ENCODE assay signal across 8 mouse cellular contexts in genomic region chr4:132922558-132923008, GRCm38 (mm10). TPM values are rescaled to one million over a fixed set of nuclear protein-coding genes. Genes with fewer than 3 reads are reported as not detected.
DNase-seq lines count a peak whose midpoint lies in the region; ATAC-seq and TF ChIP-seq lines count a peak whose summit lies in the region.

Gene Fam76a, minus strand, starts transcription at chr4:132922558.

- peak within 1 kb of the TSS; percentile 74 for H3K4me3 ChIP-seq in C2C12 (ENCODE audit: insufficient read depth, poor library complexity, severe bottlenecking)
- H3K4me3 ChIP-seq in erythroblast, embryonic 14.5 days (replicated peaks): peak within 1 kb of the TSS; percentile 95
- peak within 1 kb of the TSS; percentile 98 for H3K4me3 ChIP-seq in heart, embryonic 11.5 days (ENCODE audit: low read depth, low read length)
- peak within 1 kb of the TSS; percentile 96 for H3K4me3 ChIP-seq in kidney, embryonic 16.5 days (ENCODE audit: low read length)
- H3K4me3 ChIP-seq in liver, adult 2 months (ENCODE audit: insufficient read depth, low read depth, low read length): peak within 1 kb of the TSS; percentile 93
- peak within 1 kb of the TSS; percentile 48 for H3K4me3 ChIP-seq in myocyte

- H3K36me3 ChIP-seq in C2C12 (ENCODE audit: control insufficient read depth, insufficient read depth) (peaks cover 10% of the 10 kb centered on the region), myocyte (ENCODE audit: control insufficient read depth, insufficient read depth) (peaks cover 7% of the 10 kb centered on the region)
- H3K36me3 ChIP-seq in erythroblast, embryonic 14.5 days (ENCODE audit: control insufficient read depth): peaks cover 28% of the 10 kb centered on the region
- H3K36me3 ChIP-seq in heart, embryonic 11.5 days (ENCODE audit: control insufficient read depth, insufficient read depth, low read length): peaks cover 4% of the 10 kb centered on the region
- no peaks in the 10 kb centered on the region for H3K36me3 ChIP-seq in kidney, embryonic 16.5 days (ENCODE audit: insufficient read depth, low read length)
- no peaks in the 10 kb centered on the region; the same call in 1 of the 2 replicates for H3K36me3 ChIP-seq in liver, adult 2 months (ENCODE audit: control insufficient read depth, insufficient read depth, low read length)
- H3K36me3 ChIP-seq in splenic B cell, adult 2 months (ENCODE audit: control insufficient read depth, insufficient read depth, low read length, poor library complexity, severe bottlenecking): 0 out of 2 replicates have a peak, but pooled peaks cover 2% of the 10 kb centered on the region

- H3K4me1 ChIP-seq in erythroblast, embryonic 14.5 days (ENCODE audit: control insufficient read depth): peaks cover 32% of the 10 kb centered on the region
- peaks cover 5% of the 10 kb centered on the region; the same call in 1 of the 2 replicates for H3K4me1 ChIP-seq in heart, embryonic 11.5 days (ENCODE audit: control insufficient read depth, insufficient read depth, low read length)
- peaks cover 12% of the 10 kb centered on the region for H3K4me1 ChIP-seq in kidney, embryonic 16.5 days (ENCODE audit: insufficient read depth, low read length)
- H3K4me1 ChIP-seq in liver, adult 2 months (ENCODE audit: control insufficient read depth, insufficient read depth, low read length): peaks cover 4% of the 10 kb centered on the region; the same call in 1 of the 2 replicates

- peak; percentile 94 for ATAC-seq in heart, embryonic 11.5 days (replicated peaks; ENCODE audit: insufficient number of reproducible peaks, low FRiP score, low TSS enrichment)
- ATAC-seq in kidney, embryonic 16.5 days (ENCODE audit: low FRiP score, low TSS enrichment): peak; percentile 99

- TF ChIP-seq CTCF in C2C12 (IDR thresholded peaks at IDR 0.05; ENCODE audit: control insufficient read depth, insufficient read depth, insufficient read length): no peak
- TF ChIP-seq CTCF in brain, embryonic 14.5 days (IDR thresholded peaks at IDR 0.05; ENCODE audit: borderline replicate concordance, extremely low read depth, insufficient read depth, insufficient read length): no peak
- no peak for TF ChIP-seq CTCF in liver, adult 2 months (IDR thresholded peaks at IDR 0.05; ENCODE audit: low read depth, low read length)

- H3K79me3 ChIP-seq in C2C12 (ENCODE audit: low read depth): peaks cover 4% of the 10 kb centered on the region

- TF ChIP-seq POLR2A in brain, embryonic 14.5 days (IDR thresholded peaks at IDR 0.05; ENCODE audit: borderline replicate concordance, extremely low read depth, insufficient read depth, insufficient read length, poor library complexity, severe bottlenecking): peak; percentile 17; the same call in 1 of the 2 replicates
- peak; percentile 63; the same call in 1 of the 2 replicates for TF ChIP-seq POLR2A in liver, adult 2 months (IDR thresholded peaks at IDR 0.05; ENCODE audit: extremely low read depth, insufficient read depth, low read length)
- TF ChIP-seq POLR2A in myocyte (IDR thresholded peaks at IDR 0.05; ENCODE audit: insufficient read length, low read depth): peak; percentile 37

- peak within 1 kb of the TSS; percentile 82 for H3K4me2 ChIP-seq in heart, embryonic 11.5 days
- H3K4me2 ChIP-seq in kidney, embryonic 16.5 days (replicated peaks; ENCODE audit: low read depth, low read length): peak within 1 kb of the TSS; percentile 91
- peak within 1 kb of the TSS; percentile 98 for H3K4me2 ChIP-seq in myocyte (ENCODE audit: low read depth)

- DNase-seq in brain, embryonic 14.5 days (ENCODE audit: low read depth): peak; percentile 100
- peak; percentile 91 for DNase-seq in liver, adult 2 months (ENCODE audit: extremely low read depth, low read depth, low spot score)
- DNase-seq in splenic B cell, adult 2 months (ENCODE audit: low read depth, low spot score): peak; percentile 100

- H3K79me2 ChIP-seq in C2C12 (ENCODE audit: control insufficient read depth, insufficient read depth) (peaks cover 17% of the 10 kb centered on the region), myocyte (ENCODE audit: control insufficient read depth, insufficient read depth) (peaks cover 6% of the 10 kb centered on the region)
- peaks cover 3% of the 10 kb centered on the region; the same call in 1 of the 2 replicates for H3K79me2 ChIP-seq in liver, adult 2 months (ENCODE audit: control insufficient read depth, insufficient read depth, low read length)

- WGBS in heart, embryonic 11.5 days (ENCODE audit: insufficient replicate concordance): under 1% methylated on average over 49 of the region's 53 CpGs
- WGBS in kidney, embryonic 16.5 days: under 1% methylated on average over 52 of the region's 53 CpGs
- WGBS in liver, adult 2 months: under 1% methylated on average over 53 of the region's 53 CpGs

- H3K27me3 ChIP-seq in C2C12 (ENCODE audit: control insufficient read depth, insufficient read depth, insufficient read length): no peaks in the 10 kb centered on the region
- peaks cover 4% of the 10 kb centered on the region for H3K27me3 ChIP-seq in erythroblast, embryonic 14.5 days (ENCODE audit: control insufficient read depth)
- H3K27me3 ChIP-seq in heart, embryonic 11.5 days (ENCODE audit: control insufficient read depth, insufficient read depth, low read length): no peaks in the 10 kb centered on the region
- no peaks in the 10 kb centered on the region for H3K27me3 ChIP-seq in kidney, embryonic 16.5 days (ENCODE audit: insufficient read depth, low read length)
- no peaks in the 10 kb centered on the region for H3K27me3 ChIP-seq in liver, adult 2 months (ENCODE audit: control insufficient read depth, insufficient read depth, low read length)
- H3K27me3 ChIP-seq in myocyte (ENCODE audit: control insufficient read depth, insufficient read depth, insufficient read length): no peaks in the 10 kb centered on the region
- H3K27me3 ChIP-seq in splenic B cell, adult 2 months (ENCODE audit: control insufficient read depth, insufficient read depth, low read length, poor library complexity, severe bottlenecking): no peaks in the 10 kb centered on the region

- H3K9ac ChIP-seq in heart, embryonic 11.5 days (ENCODE audit: low read depth, low read length): peak within 1 kb of the TSS; percentile 88
- H3K9ac ChIP-seq in kidney, embryonic 16.5 days (replicated peaks; ENCODE audit: low read length): peak within 1 kb of the TSS; percentile 85
- peak within 1 kb of the TSS; percentile 99 for H3K9ac ChIP-seq in liver, adult 2 months (ENCODE audit: low read depth, low read length)

- no peaks in the 10 kb centered on the region for H3K9me3 ChIP-seq in erythroblast, embryonic 14.5 days (ENCODE audit: control insufficient read depth, low read length)
- no peaks in the 10 kb centered on the region for H3K9me3 ChIP-seq in heart, embryonic 11.5 days (replicated peaks; ENCODE audit: control insufficient read depth, low read length)
- no peaks in the 10 kb centered on the region for H3K9me3 ChIP-seq in kidney, embryonic 16.5 days (ENCODE audit: low read length)

- H3K27ac ChIP-seq in heart, embryonic 11.5 days (ENCODE audit: low read depth, low read length): peak within 1 kb of the TSS; percentile 90
- H3K27ac ChIP-seq in kidney, embryonic 16.5 days (ENCODE audit: low read length): peak within 1 kb of the TSS; percentile 82
- peak within 1 kb of the TSS; percentile 93 for H3K27ac ChIP-seq in liver, adult 2 months (replicated peaks; ENCODE audit: insufficient read depth, low read depth, low read length)

- H3ac ChIP-seq in C2C12 (ENCODE audit: control insufficient read depth, insufficient read length, low read depth): peak within 1 kb of the TSS; percentile 84
- H3ac ChIP-seq in myocyte (ENCODE audit: control insufficient read depth, insufficient read length): peak within 1 kb of the TSS; percentile 47

TF ChIP-seq in C2C12, 6 proteins besides CTCF, POLR2A, EP300 and RAD21:
- TF ChIP-seq FOSL1 (IDR thresholded peaks at IDR 0.05; ENCODE audit: insufficient read depth, low read length, poor library complexity, severe bottlenecking): no peak
- no peak for TF ChIP-seq MYOD1 (IDR thresholded peaks at IDR 0.05; ENCODE audit: control insufficient read depth, insufficient read length, low read depth)
- peak; percentile 63 for TF ChIP-seq USF1 (IDR thresholded peaks at IDR 0.05; ENCODE audit: low read depth)
- TF ChIP-seq MYOG (IDR thresholded peaks at IDR 0.05; ENCODE audit: control insufficient read depth, extremely low read depth, insufficient read length): no peak

TF ChIP-seq in myocyte, 11 proteins besides CTCF, POLR2A, EP300 and RAD21:
- TF ChIP-seq USF1 (IDR thresholded peaks at IDR 0.05; ENCODE audit: low read depth) (peak; percentile 20), CEBPB (IDR thresholded peaks at IDR 0.05; ENCODE audit: insufficient read depth, poor library complexity, severe bottlenecking) (no peak), E2F4 (IDR thresholded peaks at IDR 0.05; ENCODE audit: insufficient read depth) (no peak)

RNA-seq across cellular contexts. Expression of gene Fam76a, which starts in this region (rescaled TPM):
- polyA plus RNA-seq in C2C12 (2012; fragmentation: generic; extraction: Trizol) (15.5 TPM), myocyte (2012; fragmentation: generic; extraction: Trizol) (13.0 TPM)
- 19.8 and 20.3 TPM in 2 replicates for polyA plus RNA-seq in brain, embryonic 14.5 days (2012; rRNA removed)
- polyA plus RNA-seq in erythroblast, embryonic 14.5 days (2012): 2.4 and 2.5 TPM in 2 replicates
- 31.2 and 33.4 TPM in 2 replicates for polyA plus RNA-seq in heart, embryonic 11.5 days (2014; fragmentation: Nextera tagmentation; extraction: Ambion mirVana)
- 37.7 and 42.8 TPM in 2 replicates for polyA plus RNA-seq in kidney, embryonic 16.5 days (2015; fragmentation: Nextera tagmentation; extraction: Ambion mirVana)
- total RNA-seq in liver, adult 2 months (2014; rRNA removed): 11.3 and 11.6 TPM in 2 replicates
- polyA plus RNA-seq in liver, adult 2 months (2012; rRNA removed): 4.9 and 5.8 TPM in 2 replicates

Comparison
In these comparisons a context has a peak if more than half of its experiments do, and no peak if none do; other contexts are left out.
1. Peak in every context shown above with its lines: DNase-seq, ATAC-seq, H3K4me3 ChIP-seq and H3K27ac ChIP-seq.
2. H3K4me3 ChIP-seq: peak in every context shown above with its lines; median percentile 98 in heart, embryonic 11.5 days; 96 in kidney, embryonic 16.5 days; 95 in erythroblast, embryonic 14.5 days; 93 in liver, adult 2 months; 74 in C2C12; 48 in myocyte.